Mouse (Mus musculus) lung, adult 2 months (tissue): ENCODE measurements around the gene Susd4. TPM values are rescaled to one million over a fixed set of nuclear protein-coding genes. Genes with fewer than 3 reads are reported as not detected.

Experiments used
- DNase-seq: peaks from one replicate; pipeline ENCODE4 v3.0.0; 2022
- H3K4me1 ChIP-seq: fragments of 200-500 bp; 2 replicates; pipeline ENCODE4 v1.6.1; 2011; ENCODE audit warnings: low read length; ENCODE audit not compliant: control insufficient read depth, insufficient read depth
- H3K4me3 ChIP-seq: fragments of 200-500 bp; replicated peaks from 2 replicates; pipeline ENCODE3; 2011; ENCODE audit warnings: low read depth, mild to moderate bottlenecking, control low read depth, low read length; ENCODE audit errors: extremely low read depth
- CTCF ChIP-seq: fragments of 200-500 bp; IDR thresholded peaks from 2 replicates; pipeline ENCODE4 v1.5.1; 2011; ENCODE audit warnings: mild to moderate bottlenecking, low read length, control low read depth; ENCODE audit not compliant: insufficient read depth
- POLR2A ChIP-seq: fragments of 200-500 bp; IDR thresholded peaks from 2 replicates; pipeline ENCODE4 v1.6.1; 2011; ENCODE audit warnings: low read depth, mild to moderate bottlenecking, control low read depth, low read length, borderline replicate concordance; ENCODE audit errors: extremely low read depth
- WGBS: fragments of 180-500 bp; shearing (Covaris S2); methylation state at CpG from one replicate; pipeline ENCODE4 v1.1.7; 2018; 5-methylcytosine and 5-hydroxymethylcytosine counted together
- polyA plus RNA-seq: library from polyadenylated mRNA; depleted of rRNA; stranded (reverse); fragments of >200 nt; gene quantifications from 2 replicates; pipeline ENCODE4 v1.2.3, GENCODE M21; 2012; rRNA removed

Susd4 gene
- polyA plus RNA-seq, result 12.8 and 13.1 TPM in 2 replicates

DNA sequence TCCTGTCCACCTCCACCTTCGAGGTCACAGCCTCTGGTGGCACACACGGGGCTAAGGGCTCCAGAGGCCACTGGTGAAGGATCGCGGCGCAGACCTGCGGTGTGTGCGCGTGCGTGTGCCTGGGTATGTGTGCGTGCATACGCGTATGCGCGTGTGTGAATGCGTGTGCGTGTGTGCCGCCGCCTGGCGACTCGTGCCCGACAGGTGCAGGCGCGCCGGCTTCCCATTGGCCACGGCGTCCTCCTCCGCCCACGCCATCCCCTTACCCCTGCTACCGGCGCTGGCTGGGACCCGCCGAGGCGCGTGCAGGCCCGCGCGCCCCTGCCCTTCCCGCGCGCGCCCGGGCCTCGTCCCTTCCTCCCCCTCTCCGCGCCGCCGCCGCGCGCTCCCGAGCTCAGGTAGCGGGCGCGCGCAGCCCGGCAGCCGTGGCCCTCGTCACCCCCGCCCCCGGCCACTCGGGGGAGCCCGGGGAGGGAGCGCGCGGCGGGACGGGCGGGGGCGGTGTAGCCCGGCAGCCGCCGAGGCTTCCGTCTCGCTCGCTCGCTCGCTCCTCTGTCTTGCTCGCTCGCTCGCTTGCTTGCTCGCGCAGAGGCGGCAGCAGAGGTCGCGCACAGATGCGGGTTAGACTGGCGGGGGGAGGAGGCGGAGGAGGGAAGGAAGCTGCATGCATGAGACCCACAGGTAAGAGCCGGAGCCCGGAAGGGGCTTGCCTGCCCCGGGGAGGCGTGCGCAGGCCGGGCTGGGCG is at the start of gene Susd4:
Gene Susd4, plus strand, starts transcription at position 145 of the 746 bp plus-strand sequence.
- WGBS, result 1% methylated on average over 85 of the region's 95 CpGs

DNA sequence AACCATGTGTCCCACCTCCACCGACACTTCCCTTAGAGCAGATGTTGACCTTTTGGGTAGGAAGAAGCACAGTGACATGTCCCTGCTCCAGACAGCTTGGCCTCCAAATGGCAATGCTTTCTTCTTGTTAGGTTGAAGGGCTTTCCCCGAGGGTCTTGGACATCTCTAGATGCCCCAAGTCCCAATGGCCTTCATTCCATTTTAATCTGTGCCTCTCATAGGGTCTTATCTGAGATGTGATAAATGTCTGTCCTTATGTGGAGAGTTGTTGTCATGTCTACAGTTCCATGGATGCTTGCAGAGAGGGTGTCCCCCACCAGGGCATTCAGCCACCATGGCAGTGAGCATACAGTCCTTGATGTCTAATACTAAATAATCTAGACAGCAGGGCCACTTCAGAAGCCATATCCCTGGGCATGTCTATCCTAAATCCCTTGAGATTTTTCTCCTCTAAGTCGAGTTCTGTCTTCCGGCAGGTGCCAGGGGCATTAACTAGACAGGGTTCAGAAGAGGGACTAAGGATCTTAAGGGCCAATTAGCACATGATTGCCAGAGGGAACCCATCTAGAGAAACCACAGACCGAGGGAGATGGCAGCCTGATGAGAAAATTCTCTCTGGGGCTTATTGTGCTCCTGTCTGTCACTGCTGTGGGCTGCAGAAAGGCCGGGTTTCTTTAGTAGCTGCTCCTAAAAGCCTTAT is 49.3 kb upstream of the Susd4 start:
- no peak for TF ChIP-seq CTCF
- no peak for TF ChIP-seq POLR2A
- Histone ChIP-seq H3K4me3 (no peak overlapping the region), H3K4me1 (no peaks in the 10 kb centered on the region)
- DNase-seq, result no peak
- 81% methylated on average over 6 of the region's 6 CpGs for WGBS

More for the DNA sequence above, at the start of gene Susd4:
- Histone ChIP-seq H3K4me1 (no peaks in the 10 kb centered on the region), H3K4me3 (peak within 1 kb of the TSS; percentile 53)
- DNase-seq, result peak; percentile 55
- no peak for TF ChIP-seq CTCF

DNA sequence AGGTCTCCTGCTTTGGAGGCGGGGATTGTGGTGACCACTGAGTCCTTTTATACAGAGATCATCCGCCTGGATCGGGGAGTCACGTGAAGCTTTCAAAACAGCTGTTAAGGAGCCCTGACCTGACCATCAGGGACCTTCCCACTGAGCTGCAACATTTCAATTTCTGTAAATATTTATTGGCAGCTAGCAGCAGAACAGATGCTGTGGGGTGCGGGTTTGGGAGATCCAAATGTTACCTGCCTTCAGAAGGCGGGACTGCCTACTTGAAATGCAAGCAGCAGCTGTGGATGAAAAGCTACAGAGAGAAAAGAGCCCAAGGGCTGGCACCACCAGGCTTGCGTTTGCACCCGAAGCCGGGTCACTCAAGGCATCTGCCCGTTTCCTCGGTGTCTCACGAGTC is 36.1 kb upstream of the Susd4 start:
- Histone ChIP-seq H3K4me3 (no peak overlapping the region), H3K4me1 (no peaks in the 10 kb centered on the region)
- no peak for TF ChIP-seq CTCF
- DNase-seq, result no peak
- WGBS, result 64% methylated on average over 12 of the region's 12 CpGs

DNA sequence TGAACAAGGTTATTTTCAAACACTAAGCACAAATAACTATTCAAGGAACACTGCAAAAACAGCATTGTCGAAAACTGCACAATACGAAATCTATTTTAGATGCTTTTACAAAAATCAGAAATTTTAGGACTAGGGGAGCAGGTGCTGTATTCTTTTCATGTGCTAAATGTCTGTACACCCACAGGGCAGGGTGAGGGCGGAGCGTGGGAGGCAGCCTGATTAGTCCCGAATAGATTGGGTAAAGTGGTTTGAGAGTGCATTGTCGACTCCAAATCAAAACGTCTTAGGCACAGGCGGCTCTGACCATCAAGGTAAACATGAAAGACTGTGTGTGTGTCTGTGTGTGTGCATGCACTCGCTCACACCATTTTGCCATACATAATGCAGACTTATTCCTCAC is 34.7 kb upstream of the Susd4 start:
- DNase-seq, result no peak
- Histone ChIP-seq H3K4me1 (no peaks in the 10 kb centered on the region), H3K4me3 (no peak overlapping the region)
- TF ChIP-seq CTCF, result no peak
- TF ChIP-seq POLR2A, result no peak
- 86% methylated on average over 9 of the region's 9 CpGs for WGBS

DNA sequence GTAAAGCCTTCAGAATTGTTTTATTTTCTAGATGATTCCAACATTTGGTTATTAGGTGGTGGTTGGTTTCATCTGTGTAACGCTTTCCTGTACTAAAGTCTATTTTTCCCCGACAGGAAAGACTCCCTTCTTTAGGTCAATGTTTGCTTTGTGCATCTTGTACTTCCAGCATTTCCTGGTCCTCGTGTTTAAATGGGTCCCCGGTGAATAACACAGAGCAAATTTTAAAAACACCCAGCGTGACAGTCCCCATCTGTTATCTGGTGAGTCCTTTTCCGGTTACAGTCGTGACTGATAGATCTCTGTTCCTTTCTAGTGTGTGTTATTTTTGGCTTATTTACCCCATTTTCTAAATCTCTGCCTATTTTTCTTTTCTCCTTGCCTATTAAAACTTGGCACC is 31.0 kb upstream of the Susd4 start:
- DNase-seq, result no peak
- WGBS, result 13% methylated on average over 7 of the region's 7 CpGs
- no peak for TF ChIP-seq CTCF
- no peak for TF ChIP-seq POLR2A
- no peaks in the 10 kb centered on the region for H3K4me1 ChIP-seq
- no peak overlapping the region for H3K4me3 ChIP-seq

DNA sequence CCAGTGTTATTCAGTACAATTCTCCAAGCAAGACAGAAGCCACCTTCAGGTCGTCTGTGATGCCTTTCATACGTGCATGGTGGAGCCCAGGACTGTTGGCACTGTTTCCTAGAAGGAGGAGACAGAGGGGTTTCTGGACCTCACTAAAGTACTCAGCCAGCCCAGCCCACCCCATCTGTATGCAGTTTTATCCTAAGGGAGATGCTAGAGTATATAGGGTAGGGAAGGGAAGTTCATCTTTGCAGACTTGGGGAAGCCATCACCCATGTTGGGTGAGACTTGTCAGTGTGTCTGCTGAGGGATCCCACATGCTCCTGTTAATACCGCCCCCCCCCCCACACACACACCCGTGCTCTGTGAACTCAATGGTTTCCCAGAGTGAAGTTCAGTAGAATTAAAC is 27.8 kb upstream of the Susd4 start:
- Histone ChIP-seq H3K4me3 (no peak overlapping the region), H3K4me1 (no peaks in the 10 kb centered on the region)
- TF ChIP-seq CTCF (no peak), POLR2A (no peak)
- no peak for DNase-seq
- WGBS, result 49% methylated on average over 4 of the region's 4 CpGs

DNA sequence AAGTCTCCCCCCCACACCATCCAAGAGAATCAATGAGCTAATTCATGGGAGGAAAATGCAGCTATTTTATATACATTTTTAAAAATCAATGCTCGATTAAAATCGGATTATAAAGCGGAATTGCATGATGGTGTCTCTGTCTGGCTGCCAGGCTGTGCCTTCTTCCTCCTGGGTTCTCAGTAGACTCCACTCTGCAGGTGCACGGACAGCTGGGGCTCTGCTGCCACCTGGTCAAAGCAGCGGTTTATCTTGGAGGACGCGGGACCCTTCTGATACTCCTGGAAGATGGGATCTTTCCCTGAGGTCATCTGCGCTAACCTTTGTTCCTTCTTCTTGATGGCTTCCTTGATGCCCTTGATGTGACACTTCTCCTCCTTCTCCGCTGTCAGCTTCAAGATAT is 16.6 kb upstream of the Susd4 start:
- DNase-seq, result no peak
- no peaks in the 10 kb centered on the region for H3K4me1 ChIP-seq
- WGBS, result 92% methylated on average over 9 of the region's 9 CpGs
- no peak overlapping the region for H3K4me3 ChIP-seq
- no peak for TF ChIP-seq CTCF
- no peak for TF ChIP-seq POLR2A

DNA sequence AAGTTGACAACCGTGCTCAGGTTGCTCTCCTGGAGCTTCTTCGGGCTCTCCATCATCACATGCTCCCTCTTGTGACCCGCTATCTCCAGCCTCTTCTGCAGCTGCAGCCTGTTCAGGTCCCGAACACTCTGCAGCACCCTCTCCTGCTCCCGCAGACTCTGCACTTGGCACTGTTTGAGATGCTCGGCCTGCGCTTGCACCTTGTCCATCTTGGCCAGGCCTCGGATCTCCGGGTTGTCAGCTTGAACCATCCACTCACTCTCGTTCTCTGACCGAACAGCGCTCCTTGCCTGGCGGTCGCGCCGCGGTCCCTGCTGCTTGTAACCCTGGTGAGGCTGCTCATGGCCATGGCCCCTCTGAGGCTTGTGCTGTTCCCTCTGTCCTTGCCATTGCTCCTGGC is 15.8 kb upstream of the Susd4 start:
- no peaks in the 10 kb centered on the region for H3K4me1 ChIP-seq
- H3K4me3 ChIP-seq, result no peak overlapping the region
- 77% methylated on average over 17 of the region's 17 CpGs for WGBS
- no peak for TF ChIP-seq CTCF
- no peak for TF ChIP-seq POLR2A
- DNase-seq, result no peak

DNA sequence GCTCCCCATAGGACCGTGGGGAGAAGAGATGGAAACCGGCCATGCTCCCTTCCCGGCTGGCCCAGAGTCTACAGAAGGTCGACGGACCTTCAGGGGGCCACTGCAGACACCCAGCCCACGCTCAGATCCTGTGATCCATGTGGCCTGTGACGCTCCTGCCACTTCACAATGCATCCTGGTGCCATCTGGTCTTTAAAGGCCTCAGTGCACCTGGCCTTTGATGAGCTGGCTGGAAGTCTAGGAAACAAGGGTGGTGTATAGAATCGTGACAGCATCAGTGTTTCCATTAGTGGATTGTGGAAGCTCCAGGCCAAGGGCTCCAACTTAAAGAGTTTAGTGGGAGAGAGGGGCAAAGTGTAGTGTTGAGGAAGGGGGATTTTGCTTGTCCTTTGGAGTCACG is 14.6 kb upstream of the Susd4 start, which contains the start of gene Ccdc185:
Gene Ccdc185, minus strand, starts transcription at position 101 of the 400 bp plus-strand sequence.
- WGBS, result 90% methylated on average over 9 of the region's 9 CpGs
- TF ChIP-seq CTCF, result no peak
- no peak for TF ChIP-seq POLR2A
- H3K4me3 ChIP-seq, result no peak within 1 kb of the TSS
- no peaks in the 10 kb centered on the region for H3K4me1 ChIP-seq
- DNase-seq, result no peak

DNA sequence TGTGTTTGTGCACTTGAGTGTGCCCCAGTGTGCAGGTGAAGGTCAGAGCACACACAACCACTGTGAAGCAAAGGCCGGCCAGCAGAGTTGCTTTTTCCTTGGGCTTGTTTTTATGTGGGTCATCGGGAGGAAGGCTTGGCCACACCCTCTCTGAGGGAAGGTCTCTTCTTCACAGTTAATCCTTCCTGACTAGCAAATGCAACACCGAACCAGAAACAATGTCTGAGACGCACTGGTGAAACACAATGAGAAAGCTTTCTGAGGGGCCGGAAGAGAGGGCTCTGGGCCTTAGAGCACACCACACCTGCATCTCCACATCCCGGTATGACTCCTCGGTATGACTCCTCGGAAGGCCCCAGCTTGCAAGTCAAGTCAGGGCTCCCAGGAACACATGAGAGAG is 12.4 kb upstream of the Susd4 start:
- TF ChIP-seq CTCF (no peak), POLR2A (no peak)
- 81% methylated on average over 8 of the region's 8 CpGs for WGBS

More for the DNA sequence above, 12.4 kb upstream of the Susd4 start:
- no peaks in the 10 kb centered on the region for H3K4me1 ChIP-seq
- no peak for DNase-seq
- H3K4me3 ChIP-seq, result no peak overlapping the region
